Mouse (Mus musculus): Measurements from ENCODE around the gene Cpsf6. TPM values are rescaled to one million over a fixed set of nuclear protein-coding genes. Genes with fewer than 3 reads are reported as not detected.
"Not testable (repeated sequence)": the region's sequence is repeated elsewhere in the genome, so short reads cannot be mapped to it uniquely, and the experiment has no call there.

Gene Cpsf6
- polyA plus RNA-seq, 1 experiment, result 36.6 TPM

DNA sequence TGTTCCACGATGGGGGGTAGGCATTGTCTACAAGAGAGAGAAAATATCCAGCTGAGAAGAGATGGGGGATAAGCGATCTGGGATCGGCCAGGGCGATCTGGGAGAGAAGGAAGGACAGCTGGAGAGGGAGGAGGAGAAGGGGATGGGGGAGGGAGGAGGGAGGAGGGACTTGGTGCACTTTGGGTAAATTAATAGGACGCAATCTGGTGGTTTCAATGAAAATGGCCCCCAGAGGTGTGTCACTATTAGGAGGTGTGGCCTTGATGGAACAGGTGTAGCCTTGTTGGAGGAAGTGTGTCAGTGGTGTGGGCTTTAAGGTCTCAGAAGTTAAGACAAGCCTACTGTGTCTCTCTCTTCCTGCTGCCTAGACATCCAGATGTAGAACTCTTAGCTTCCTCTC, 11.2 kb upstream of the Cpsf6 start:
- Histone ChIP-seq H3K79me3 (ENCODE audit: low read depth) (no peaks in the 10 kb centered on the region), H3K79me2 (ENCODE audit: control insufficient read depth, insufficient read depth) (no peaks in the 10 kb centered on the region), H3ac (ENCODE audit: control insufficient read depth, insufficient read length, low read depth) (no peak overlapping the region), H3K36me3 (ENCODE audit: control insufficient read depth, insufficient read depth) (no peaks in the 10 kb centered on the region), H3K27me3 (ENCODE audit: control insufficient read depth, insufficient read depth, insufficient read length) (no peaks in the 10 kb centered on the region), H3K4me3 (ENCODE audit: insufficient read depth, poor library complexity, severe bottlenecking) (no peak overlapping the region)
- no peak for TF ChIP-seq CEBPB (IDR thresholded peaks at IDR 0.05; ENCODE audit: low read depth)
- TF ChIP-seq MYOG (IDR thresholded peaks at IDR 0.05; ENCODE audit: control insufficient read depth, extremely low read depth, insufficient read length), result no peak
- TF ChIP-seq MYOD1 (IDR thresholded peaks at IDR 0.05; ENCODE audit: control insufficient read depth, insufficient read length, low read depth), result no peak
- TF ChIP-seq MAX (IDR thresholded peaks at IDR 0.05), result no peak
- no peak for TF ChIP-seq CTCF (IDR thresholded peaks at IDR 0.05; ENCODE audit: control insufficient read depth, insufficient read depth, insufficient read length)
- TF ChIP-seq FOSL1 (IDR thresholded peaks at IDR 0.05; ENCODE audit: insufficient read depth, low read length, poor library complexity, severe bottlenecking), result no peak
- TF ChIP-seq USF1 (IDR thresholded peaks at IDR 0.05; ENCODE audit: low read depth), result no peak

DNA sequence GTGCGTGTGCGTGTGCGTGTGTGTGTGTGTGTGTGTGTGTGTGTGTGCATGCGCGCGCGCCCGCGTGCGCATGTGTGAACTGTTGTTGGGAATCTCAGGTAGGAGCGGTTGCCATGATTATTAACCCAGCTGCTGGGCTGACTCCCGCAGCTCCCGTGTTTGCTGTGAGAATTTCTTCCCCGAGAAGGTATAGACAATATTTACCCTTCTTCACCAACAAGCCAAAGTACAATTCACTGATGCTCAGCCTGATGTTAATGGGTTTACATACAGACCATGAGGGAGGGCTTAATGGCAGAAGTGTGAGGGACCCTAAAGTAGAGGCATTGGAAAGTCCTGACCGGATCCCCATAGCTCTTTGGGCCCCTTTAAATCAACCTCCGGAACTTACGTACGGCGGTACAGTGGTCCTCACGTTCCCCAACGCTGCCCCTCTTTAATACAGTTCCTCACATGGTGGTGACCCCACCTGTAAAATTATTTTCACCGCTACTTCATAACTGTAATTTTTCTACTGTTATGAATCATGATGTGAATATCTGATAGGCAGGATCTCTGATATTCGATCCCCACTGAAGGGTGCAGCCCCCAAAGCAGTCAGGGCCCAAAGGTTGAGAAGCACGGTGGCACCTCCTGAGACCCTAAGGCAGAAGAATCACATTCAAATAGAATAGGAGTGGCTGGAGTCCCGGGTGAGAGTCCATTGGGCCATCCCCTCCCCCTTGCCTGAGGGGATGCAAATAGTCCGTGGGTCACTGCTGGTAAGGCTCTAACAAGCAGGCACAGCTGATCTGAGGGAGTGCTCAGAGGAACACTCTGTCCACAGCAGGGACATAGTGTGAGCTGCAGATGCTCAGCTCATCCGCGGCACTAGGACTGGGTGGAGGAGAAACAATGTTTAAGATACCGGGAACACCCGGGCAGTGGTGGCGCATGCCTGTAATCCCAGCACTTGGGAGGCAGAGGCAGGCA, 10.4 kb upstream of the Cpsf6 start:
- no peak overlapping the region for H3ac ChIP-seq (ENCODE audit: control insufficient read depth, insufficient read length, low read depth)
- H3K4me3 ChIP-seq (ENCODE audit: insufficient read depth, poor library complexity, severe bottlenecking), result no peak overlapping the region
- no peaks in the 10 kb centered on the region for H3K36me3 ChIP-seq (ENCODE audit: control insufficient read depth, insufficient read depth)
- no peak for TF ChIP-seq CTCF (IDR thresholded peaks at IDR 0.05; ENCODE audit: control insufficient read depth, insufficient read depth, insufficient read length)
- no peak for TF ChIP-seq USF1 (IDR thresholded peaks at IDR 0.05; ENCODE audit: low read depth)
- TF ChIP-seq MYOD1 (IDR thresholded peaks at IDR 0.05; ENCODE audit: control insufficient read depth, insufficient read length, low read depth), result no peak
- TF ChIP-seq CEBPB (IDR thresholded peaks at IDR 0.05; ENCODE audit: low read depth), result no peak
- no peak for TF ChIP-seq FOSL1 (IDR thresholded peaks at IDR 0.05; ENCODE audit: insufficient read depth, low read length, poor library complexity, severe bottlenecking)
- H3K79me3 ChIP-seq (ENCODE audit: low read depth), result no peaks in the 10 kb centered on the region
- no peaks in the 10 kb centered on the region for H3K27me3 ChIP-seq (ENCODE audit: control insufficient read depth, insufficient read depth, insufficient read length)
- H3K79me2 ChIP-seq (ENCODE audit: control insufficient read depth, insufficient read depth), result no peaks in the 10 kb centered on the region

DNA sequence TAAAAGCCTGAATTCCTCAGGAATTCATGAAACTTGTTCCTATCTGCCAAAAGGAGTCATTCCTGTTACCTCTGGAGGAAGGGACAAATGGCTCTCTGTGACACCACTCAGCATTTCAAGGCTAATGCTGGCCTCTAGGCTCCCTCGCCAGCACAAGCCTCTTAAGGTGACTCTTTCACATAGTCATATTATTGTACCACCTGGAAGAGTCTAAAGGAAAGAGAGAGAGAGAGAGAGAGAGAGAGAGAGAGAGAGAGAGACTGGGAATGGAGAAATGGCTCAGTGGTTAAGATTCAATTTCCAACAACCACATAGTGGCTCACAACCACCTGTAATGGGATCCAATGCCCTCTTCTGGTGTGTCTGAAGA, 9.5 kb upstream of the Cpsf6 start:
- Histone ChIP-seq H3K36me3 (ENCODE audit: control insufficient read depth, insufficient read depth) (no peaks in the 10 kb centered on the region), H3K27me3 (ENCODE audit: control insufficient read depth, insufficient read depth, insufficient read length) (no peaks in the 10 kb centered on the region), H3K79me2 (ENCODE audit: control insufficient read depth, insufficient read depth) (no peaks in the 10 kb centered on the region), H3K79me3 (ENCODE audit: low read depth) (no peaks in the 10 kb centered on the region), H3ac (ENCODE audit: control insufficient read depth, insufficient read length, low read depth) (no peak overlapping the region), H3K4me3 (ENCODE audit: insufficient read depth, poor library complexity, severe bottlenecking) (no peak overlapping the region)
- TF ChIP-seq MYOG (IDR thresholded peaks at IDR 0.05; ENCODE audit: control insufficient read depth, extremely low read depth, insufficient read length), result no peak
- no peak for TF ChIP-seq FOSL1 (IDR thresholded peaks at IDR 0.05; ENCODE audit: insufficient read depth, low read length, poor library complexity, severe bottlenecking)
- no peak for TF ChIP-seq USF1 (IDR thresholded peaks at IDR 0.05; ENCODE audit: low read depth)
- TF ChIP-seq MYOD1 (IDR thresholded peaks at IDR 0.05; ENCODE audit: control insufficient read depth, insufficient read length, low read depth), result no peak
- TF ChIP-seq CEBPB (IDR thresholded peaks at IDR 0.05; ENCODE audit: low read depth), result no peak
- TF ChIP-seq CTCF (IDR thresholded peaks at IDR 0.05; ENCODE audit: control insufficient read depth, insufficient read depth, insufficient read length), result no peak
- no peak for TF ChIP-seq MAX (IDR thresholded peaks at IDR 0.05)

DNA sequence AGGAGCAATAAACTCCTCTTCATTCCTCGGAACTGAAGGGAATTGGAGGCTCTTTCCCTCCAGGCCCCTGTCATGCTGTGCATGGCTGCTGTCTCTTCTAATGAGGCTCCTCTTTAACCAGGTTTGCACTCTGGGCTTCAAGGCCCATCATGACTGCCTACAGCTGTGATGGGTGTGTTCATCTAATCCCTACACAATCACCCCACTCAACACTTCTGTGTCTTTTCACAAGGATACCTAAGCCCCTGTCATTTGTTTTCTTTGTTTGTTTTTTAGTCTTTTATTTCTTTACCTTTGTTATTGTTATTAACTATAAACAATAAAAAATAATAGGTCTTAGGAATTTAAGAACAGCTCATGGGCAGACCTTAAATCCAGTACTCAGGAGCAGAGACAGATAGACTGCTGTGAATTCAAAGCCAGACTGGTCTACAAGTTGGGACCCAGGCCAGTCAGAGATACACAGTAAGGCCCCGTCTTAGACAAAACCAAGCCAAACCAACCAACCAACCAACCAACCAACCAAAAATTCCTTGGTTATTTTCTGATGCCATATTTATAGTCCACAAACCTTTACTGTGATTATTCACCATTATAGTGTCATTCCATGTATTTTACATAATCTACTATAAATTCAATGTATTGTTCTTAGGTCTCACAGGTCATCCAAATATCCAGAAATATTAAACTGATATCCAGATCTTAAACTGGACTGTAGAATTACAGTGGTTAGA, 9.0 kb upstream of the Cpsf6 start:
- Histone ChIP-seq H3K36me3 (ENCODE audit: control insufficient read depth, insufficient read depth) (no peaks in the 10 kb centered on the region), H3K79me3 (ENCODE audit: low read depth) (no peaks in the 10 kb centered on the region), H3K27me3 (ENCODE audit: control insufficient read depth, insufficient read depth, insufficient read length) (no peaks in the 10 kb centered on the region), H3ac (ENCODE audit: control insufficient read depth, insufficient read length, low read depth) (no peak overlapping the region), H3K79me2 (ENCODE audit: control insufficient read depth, insufficient read depth) (no peaks in the 10 kb centered on the region), H3K4me3 (ENCODE audit: insufficient read depth, poor library complexity, severe bottlenecking) (no peak overlapping the region)
- no peak for TF ChIP-seq CEBPB (IDR thresholded peaks at IDR 0.05; ENCODE audit: low read depth)
- no peak for TF ChIP-seq MYOG (IDR thresholded peaks at IDR 0.05; ENCODE audit: control insufficient read depth, extremely low read depth, insufficient read length)
- TF ChIP-seq FOSL1 (IDR thresholded peaks at IDR 0.05; ENCODE audit: insufficient read depth, low read length, poor library complexity, severe bottlenecking), result no peak
- no peak for TF ChIP-seq MYOD1 (IDR thresholded peaks at IDR 0.05; ENCODE audit: control insufficient read depth, insufficient read length, low read depth)

DNA sequence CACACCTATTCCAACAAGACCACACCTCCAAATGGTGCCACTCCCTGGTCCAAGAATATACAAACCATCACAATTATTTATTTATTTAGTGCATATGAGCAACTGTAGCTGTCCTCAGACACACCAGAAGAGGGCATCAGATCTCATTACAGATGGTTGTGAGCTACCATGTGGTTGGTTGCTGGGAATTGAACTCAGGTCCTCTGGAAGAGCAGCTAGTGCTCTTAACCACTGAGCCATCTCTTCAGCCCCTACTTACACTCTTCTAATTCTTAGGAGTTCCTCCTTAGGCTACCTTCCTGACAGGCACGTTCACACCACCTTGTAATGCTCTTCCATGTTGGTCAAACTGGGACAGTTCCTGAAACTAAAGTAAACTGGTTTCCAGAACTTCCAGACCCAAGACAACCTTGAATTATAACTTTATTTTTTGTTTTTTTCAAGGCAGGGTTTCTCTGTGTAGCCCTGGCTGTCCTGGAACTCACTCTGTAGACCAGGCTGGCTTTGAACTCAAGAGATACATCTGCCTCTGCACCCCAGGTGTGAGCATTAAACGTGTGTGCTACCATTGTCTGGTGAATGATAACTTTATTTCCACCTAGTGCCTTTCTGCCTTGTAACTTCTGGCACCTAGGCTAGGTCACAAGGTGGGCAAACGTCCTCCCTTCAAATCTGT, 8.3 kb upstream of the Cpsf6 start:
- not testable (repeated sequence) for H3K27me3 ChIP-seq (ENCODE audit: control insufficient read depth, insufficient read depth, insufficient read length); H3K79me2 ChIP-seq (ENCODE audit: control insufficient read depth, insufficient read depth); H3K4me3 ChIP-seq (ENCODE audit: insufficient read depth, poor library complexity, severe bottlenecking); H3ac ChIP-seq (ENCODE audit: control insufficient read depth, insufficient read length, low read depth); H3K79me3 ChIP-seq (ENCODE audit: low read depth); H3K36me3 ChIP-seq (ENCODE audit: control insufficient read depth, insufficient read depth)

Measured in C2C12 (cell line).